7 mouse cellular contexts compared by ENCODE assay signal in genomic region chr3:130508330-130508729, GRCm38 (mm10).
"Had no signal": no experiment of that assay in that cellular context is flagged by ENCODE, and none has a peak within 500 bp of the region (broad histone marks: within the 10 kb centered on the region; RNA-seq: fewer than 3 reads in every experiment).

No protein-coding gene starts in this region.

- DNase-seq: kidney, adult 11 months; kidney, postnatal 10 days; kidney, postnatal 4 days; lung, adult 2 months; lung, postnatal 36 days; spleen, adult 18-20 months; thymus, postnatal 36 days had no signal
